Mouse (Mus musculus): ENCODE measurements around the gene Fam126a. TPM values are rescaled to one million over a fixed set of nuclear protein-coding genes. Genes with fewer than 3 reads are reported as not detected.
"Not testable (repeated sequence)": the region's sequence is repeated elsewhere in the genome, so short reads cannot be mapped to it uniquely, and the experiment has no call there.

Fam126a gene
- total RNA-seq, 2 experiments from 2014 or later = 14.6 to 20.0 TPM

GRCm38 (mm10) chr5:23921316-23921715 lies 109.2 kb downstream of the Fam126a start:
- DNase-seq (ENCODE audit: low spot score in 2 of 2) = no peak

DNA sequence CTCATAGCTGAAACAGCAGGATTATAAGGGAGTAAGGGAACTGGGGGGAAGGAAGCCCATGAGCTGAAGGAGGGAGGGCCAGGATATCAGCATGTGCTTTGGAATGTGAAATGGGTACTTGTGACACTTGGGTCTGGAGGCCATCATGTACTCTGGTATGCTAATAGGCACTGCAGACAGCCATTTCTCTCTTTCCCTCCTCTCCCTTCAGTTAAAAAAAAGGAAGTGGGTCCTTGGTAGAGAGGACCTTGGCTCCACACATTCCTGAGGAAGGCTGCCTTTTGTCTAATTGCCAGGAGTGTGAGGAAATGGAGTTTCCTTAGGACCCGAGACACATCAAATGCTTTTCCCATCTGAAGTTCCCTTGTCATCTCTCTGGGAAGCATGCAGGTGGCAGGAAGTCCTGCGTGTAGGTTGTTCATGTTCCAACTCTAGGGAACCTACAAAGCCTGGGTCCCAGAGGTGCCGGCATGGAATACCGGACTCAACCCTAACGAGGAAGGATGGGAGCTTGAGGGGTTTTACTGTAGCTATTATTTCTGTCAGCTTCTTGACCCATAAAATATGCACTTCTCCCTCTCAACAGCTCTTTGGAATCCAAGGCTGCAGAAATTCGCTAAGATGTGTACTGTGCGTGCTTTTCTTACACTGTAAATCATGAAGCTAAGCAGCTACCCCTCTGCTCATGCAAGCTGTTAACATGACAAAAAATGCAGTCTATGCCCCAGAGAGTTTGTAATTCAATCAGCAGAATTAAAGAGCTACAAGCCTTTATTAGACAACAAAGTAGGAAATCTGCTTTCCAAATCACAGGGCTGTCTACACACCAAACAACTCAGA lies 110.4 kb downstream of the Fam126a start:
- DNase-seq (ENCODE audit: low spot score in 2 of 2) = no peak
- intact Hi-C loops (cut with DNase I) = no loop called here

More at GRCm38 (mm10) chr5:23921316-23921715, 109.2 kb downstream of the Fam126a start:
- intact Hi-C loops (cut with DNase I) = no loop called here

DNA sequence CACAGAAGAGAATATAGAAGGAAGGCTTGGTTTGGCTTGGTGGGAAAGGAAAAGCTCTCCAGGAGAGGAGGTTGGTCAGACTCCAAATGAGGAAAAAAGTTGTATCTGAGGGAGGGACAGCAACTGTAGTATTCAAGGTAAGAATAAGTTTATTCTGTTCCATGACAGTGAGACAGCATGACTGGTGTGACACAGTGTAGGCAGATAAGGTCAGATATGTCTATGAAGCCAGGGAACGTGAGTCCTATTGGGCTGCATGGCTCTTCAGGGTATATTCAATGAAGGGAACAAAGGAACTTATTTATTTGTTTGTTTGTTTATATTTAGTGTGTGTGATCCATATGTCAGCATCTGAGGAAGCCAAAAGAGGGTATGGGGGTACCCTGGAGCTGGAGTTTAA lies 113.2 kb downstream of the Fam126a start:
- no peak for DNase-seq (ENCODE audit: low spot score in 2 of 2)
- intact Hi-C loops (cut with DNase I) = no loop called here

DNA sequence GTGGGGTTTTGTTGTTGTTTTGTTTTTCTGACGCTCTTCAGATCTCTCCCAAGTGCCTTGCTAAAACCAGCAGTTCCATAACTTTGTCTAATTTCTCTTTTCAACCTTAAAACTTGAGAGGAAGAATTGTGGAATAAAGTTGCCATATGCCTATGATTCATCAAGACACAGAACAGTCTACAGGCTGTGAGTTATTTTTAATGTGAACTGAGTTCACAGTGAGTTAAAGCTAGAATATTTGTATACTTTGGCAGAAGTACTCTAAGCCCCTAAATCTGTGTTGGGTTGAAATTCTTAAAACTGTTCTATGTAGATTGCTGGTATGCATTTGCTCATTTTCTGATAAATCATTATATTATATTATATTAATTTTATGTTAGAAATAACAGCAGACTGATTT lies 118.9 kb downstream of the Fam126a start:
- DNase-seq (ENCODE audit: low spot score in 2 of 2) = no peak
- intact Hi-C loops (cut with DNase I) = no loop called here

DNA sequence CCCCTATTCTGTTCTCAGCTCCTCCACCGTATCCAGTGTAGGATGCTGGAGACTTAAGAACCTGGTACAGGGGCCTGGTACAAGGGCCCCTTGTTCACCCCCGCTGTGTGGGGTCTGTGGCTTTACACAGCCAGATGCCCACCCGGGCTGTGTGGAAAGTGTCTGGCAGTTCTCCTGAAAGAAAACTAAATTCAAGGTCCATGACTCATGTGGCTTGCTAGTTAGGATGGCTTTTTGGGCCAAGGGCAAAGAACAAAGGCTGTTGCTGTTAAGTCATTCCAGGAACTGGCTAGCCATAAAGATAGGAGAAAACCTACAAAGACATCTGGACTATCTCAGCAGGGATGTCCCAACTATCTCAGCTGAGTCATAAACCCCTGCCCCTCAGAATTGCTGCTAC lies 121.2 kb downstream of the Fam126a start:
- DNase-seq (ENCODE audit: low spot score in 2 of 2) = no peak
- intact Hi-C loops (cut with DNase I) = no loop called here

DNA sequence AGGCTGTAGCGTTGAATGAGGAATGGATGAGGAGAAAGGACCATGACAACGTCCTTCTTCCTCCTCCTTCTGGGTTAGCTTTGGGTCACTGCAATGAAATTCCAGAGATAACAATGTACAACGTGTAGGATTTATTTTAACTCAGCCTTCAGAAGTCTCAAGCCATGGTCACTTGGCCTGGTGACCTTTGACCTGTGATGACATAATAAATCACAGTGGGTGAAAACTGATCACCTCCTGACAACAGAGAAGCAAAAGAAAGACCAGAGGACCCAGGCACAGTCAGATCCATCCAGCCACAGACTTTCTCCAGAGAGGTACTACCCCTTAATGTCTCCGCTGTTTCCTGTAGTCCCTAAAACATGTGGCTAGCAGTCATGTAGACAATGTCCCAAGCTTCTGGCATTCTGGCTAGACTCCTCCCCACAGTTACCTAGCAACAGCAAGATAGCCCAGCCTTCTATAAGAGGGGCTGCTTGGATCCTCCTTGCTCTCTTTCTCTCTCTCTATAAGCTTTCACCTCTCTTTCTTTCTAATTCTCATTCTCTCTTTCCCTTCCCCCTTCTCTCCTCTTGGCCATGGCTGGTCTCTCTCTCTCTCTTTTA lies 121.9 kb downstream of the Fam126a start:
- intact Hi-C loops (cut with DNase I) = no loop called here
- no peak for DNase-seq (ENCODE audit: low spot score in 2 of 2)

- no peak for DNase-seq (ENCODE audit: low spot score in 2 of 2)
- intact Hi-C loops (cut with DNase I) = no loop called here
These were observed 128.3 kb downstream of the Fam126a start for GRCm38 (mm10) chr5:23902221-23902620.

- intact Hi-C loops (cut with DNase I) = no loop called here
- DNase-seq (ENCODE audit: low spot score in 2 of 2) = no peak
These were observed 130.3 kb downstream of the Fam126a start for GRCm38 (mm10) chr5:23900190-23900589.

DNA sequence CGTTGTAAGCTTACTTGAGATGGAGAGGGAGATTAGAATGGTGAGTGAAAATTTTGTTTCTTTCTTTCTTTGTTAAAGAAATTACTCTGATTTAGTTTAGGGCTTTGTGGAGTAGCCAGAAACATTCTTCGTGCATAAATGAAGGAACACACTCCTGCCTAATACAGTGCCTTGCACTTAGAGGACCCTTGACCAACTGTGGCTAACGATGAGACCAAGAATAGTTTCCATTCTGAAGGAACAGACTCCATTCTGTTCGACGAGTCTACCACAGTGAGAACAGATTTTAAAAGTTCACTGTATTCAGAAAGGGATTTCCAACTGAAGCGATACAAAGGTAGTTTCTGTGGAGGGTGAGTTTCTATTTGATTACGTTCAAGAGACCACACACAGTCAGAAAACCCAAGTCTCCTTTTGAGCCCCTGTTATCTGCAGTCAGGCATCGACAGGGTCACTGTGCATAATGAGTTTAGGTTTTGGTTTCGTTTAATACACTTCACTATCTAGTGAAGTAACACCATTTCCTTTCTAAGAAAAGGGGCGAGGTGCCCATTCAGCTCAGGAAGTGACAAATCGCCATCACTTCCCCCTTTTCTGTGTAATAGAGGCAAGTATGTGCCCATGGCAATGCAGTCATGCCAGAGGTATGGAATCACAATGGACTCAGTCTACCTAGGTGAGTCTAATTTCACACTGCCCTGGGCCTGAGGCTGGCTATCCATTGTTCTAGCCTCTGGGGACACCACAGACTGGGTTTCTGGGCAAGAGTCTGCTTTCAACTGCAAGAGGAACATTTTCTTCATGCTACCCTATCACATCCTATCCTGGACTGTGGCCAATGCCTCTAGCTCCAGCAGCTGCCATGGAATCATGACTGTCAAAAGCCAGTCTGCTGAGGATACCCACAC lies 136.4 kb downstream of the Fam126a start:
- intact Hi-C loops (cut with DNase I) = no loop called here
- no peak for DNase-seq (ENCODE audit: low spot score in 2 of 2)

DNA sequence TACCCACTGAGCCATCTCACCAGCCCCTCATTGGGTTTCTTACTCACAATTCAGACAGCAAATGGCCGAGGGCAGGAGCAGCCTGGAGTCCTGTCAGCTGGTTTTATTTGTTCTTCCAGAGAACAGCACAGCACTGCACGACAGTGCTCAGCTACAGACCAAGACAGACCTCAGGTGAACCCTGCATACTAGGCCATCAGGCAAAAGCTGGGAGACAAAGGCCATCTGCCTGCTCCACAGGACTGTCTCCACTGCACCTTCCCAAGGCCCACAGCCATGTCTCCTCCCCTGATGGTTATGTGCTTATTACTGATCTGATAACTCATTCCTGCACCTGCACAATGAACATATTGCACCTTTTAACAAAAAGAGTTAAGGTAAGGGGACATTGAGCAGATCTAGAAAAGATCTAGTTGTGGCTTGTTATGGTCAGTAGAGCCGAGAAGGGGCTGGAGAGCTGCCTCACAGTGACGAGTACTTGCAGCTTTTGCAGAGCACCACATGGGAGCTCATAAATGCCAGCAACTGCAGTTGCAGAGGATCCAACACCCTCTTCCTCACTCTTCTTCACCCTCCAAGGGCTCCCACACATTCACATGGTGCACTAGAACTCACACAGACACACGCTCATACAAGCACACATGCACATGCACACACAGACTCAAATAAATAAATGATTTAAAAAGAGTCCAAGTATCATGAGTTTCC lies 137.2 kb downstream of the Fam126a start:
- intact Hi-C loops (cut with DNase I) = no loop called here
- no peak for DNase-seq (ENCODE audit: low spot score in 2 of 2)

DNA sequence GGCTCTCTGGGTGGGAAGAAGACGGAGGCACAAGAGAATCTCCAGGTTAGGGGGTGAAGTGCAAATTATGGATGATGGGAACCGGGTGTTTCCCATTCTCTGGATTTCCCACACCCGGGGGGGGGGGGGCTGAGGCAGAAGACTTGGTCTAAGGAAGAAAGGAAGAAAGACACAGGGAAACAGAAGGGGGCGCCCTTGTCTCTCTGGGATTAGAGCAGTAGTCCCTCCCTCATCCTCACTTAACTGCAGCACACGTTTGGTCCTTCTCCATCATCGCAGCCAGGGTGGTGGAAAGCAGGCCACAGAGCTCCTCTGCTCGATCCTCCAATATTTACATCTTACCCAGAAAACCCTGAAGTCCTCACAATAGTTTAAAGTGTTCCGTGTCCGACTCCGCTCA lies 139.8 kb downstream of the Fam126a start:
- intact Hi-C loops (cut with DNase I) = loop anchor here (1.0 kb wide), 1 partner anchor 187 kb away; no protein-coding TSS in a partner anchor

GRCm38 (mm10) chr5:23889461-23889860 lies 141.0 kb downstream of the Fam126a start:
- intact Hi-C loops (cut with DNase I) = no loop called here
- DNase-seq (ENCODE audit: low spot score in 2 of 2) = no peak

More for the DNA sequence above, 139.8 kb downstream of the Fam126a start:
- peak; percentile 33 to 58 for DNase-seq (ENCODE audit: low spot score in 2 of 2)

GRCm38 (mm10) chr5:23887111-23887510 lies 143.4 kb downstream of the Fam126a start:
- no peak for DNase-seq (ENCODE audit: low spot score in 2 of 2)
- intact Hi-C loops (cut with DNase I) = no loop called here

DNA sequence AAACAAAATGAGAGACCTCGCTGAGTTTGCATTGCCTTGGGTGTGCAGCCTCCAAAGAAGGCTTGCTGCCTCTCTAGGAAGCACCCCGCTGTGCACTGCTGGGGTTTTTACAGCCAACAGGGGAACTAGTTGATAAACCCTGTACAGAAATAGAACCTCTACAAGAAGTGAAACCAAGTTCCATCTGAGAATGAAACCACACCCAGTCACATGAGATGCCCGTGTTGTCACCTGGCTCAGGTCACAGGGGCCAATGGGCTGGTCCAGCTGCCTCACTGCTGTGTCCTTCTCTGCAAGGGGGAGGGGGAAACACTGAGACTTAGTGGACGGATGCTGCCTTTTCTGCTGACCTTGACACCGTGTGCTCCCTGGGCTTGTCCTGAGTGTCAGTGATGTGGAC lies 156.0 kb downstream of the Fam126a start:
- intact Hi-C loops (cut with DNase I) = no loop called here
- DNase-seq (ENCODE audit: low spot score in 2 of 2) = no peak

DNA sequence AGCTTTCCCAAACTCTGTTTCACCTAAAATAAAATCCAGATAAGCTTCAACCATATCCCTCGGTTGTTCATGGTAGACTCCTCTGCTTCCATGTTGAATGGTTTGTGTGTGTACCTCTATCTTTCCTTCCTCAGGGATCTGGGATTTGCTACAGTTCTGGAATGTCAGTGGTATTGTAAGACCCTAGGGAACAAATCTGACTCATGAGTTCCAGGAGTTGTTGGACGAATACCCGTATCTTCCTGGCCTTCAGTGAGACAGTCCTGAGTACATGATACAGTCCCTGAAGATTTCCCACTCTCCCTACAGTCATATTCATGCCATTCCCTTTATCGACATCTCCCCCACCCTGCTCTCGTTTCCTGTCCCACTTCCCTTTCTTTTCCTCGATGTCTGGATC lies 157.9 kb downstream of the Fam126a start:
- DNase-seq (ENCODE audit: low spot score in 2 of 2) = no peak
- intact Hi-C loops (cut with DNase I) = no loop called here

DNA sequence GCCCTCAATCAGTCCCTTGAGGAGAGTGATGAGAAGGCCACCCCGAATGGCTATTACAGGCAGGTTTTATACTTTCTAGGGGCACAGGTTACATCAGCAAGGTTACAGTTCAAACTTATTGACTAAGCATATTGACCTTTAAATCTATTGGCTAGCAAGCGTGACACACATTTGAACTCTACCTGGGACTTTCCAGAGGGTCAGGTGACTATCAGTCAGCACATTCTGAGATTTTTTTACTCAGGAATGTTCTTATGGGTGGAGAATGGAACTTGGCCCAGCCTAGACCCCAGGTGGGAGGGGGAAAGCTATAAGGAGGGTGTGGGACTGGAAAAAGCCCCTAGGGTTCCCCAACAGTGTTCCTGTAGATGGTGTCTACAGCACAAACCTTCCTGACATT lies 159.2 kb downstream of the Fam126a start:
- intact Hi-C loops (cut with DNase I) = not testable (repeated sequence)

GRCm38 (mm10) chr5:23865941-23866340 lies 164.5 kb downstream of the Fam126a start:
- intact Hi-C loops (cut with DNase I) = no loop called here
- DNase-seq (ENCODE audit: low spot score in 2 of 2) = no peak

More for the DNA sequence above, 159.2 kb downstream of the Fam126a start:
- not testable (repeated sequence) for DNase-seq (ENCODE audit: low spot score in 2 of 2)
